Mouse (Mus musculus): ENCODE data around the gene Lrfn2.

- no peak for TF ChIP-seq CTCF (IDR thresholded peaks at IDR 0.05; ENCODE audit: extremely low read depth, insufficient read depth, low read length)
- no peak for TF ChIP-seq POLR2A (IDR thresholded peaks at IDR 0.05; ENCODE audit: extremely low read depth, insufficient read depth, low read length)
Observed at GRCm38 (mm10) chr17:49030841-49031240, 98.7 kb downstream of the Lrfn2 start.

All from cortical plate, adult 2 months (tissue).